Mouse (Mus musculus): ENCODE measurements at regions not wholly inside any gene's neighbourhood (a gene's known extent, or its start where the extent isn't known, plus 50 kb on each side); places are given as distances from the start of the nearest gene placed in this dataset.

GRCm38 (mm10) chrX:140214198-140214849 is 127.7 kb upstream of the Frmpd3 start:
- no peak overlapping the region for H3K27ac ChIP-seq (ENCODE audit: control insufficient read depth, insufficient read depth, low read depth, low read length)
- H3K27me3 ChIP-seq (ENCODE audit: control insufficient read depth, insufficient read depth, low read length) = no peaks in the 10 kb centered on the region
- no peaks in the 10 kb centered on the region for H3K36me3 ChIP-seq (ENCODE audit: control insufficient read depth, insufficient read depth, low read length)
- TF ChIP-seq POLR2A (IDR thresholded peaks at IDR 0.05; ENCODE audit: control insufficient read depth, low read depth, low read length) = no peak
- no peak for TF ChIP-seq CTCF (IDR thresholded peaks at IDR 0.05; ENCODE audit: control insufficient read depth, insufficient read depth, insufficient replicate concordance, low read depth, low read length)
- H3K4me1 ChIP-seq (ENCODE audit: control insufficient read depth, insufficient read depth, low read length) = no peaks in the 10 kb centered on the region
- H3K4me3 ChIP-seq (ENCODE audit: control insufficient read depth, low read depth, low read length) = no peak overlapping the region

GRCm38 (mm10) chrX:140255790-140256189 is 86.3 kb upstream of the Frmpd3 start:
- Histone ChIP-seq H3K36me3 (ENCODE audit: control insufficient read depth, insufficient read depth, low read length) (no peaks in the 10 kb centered on the region), H3K27ac (ENCODE audit: control insufficient read depth, insufficient read depth, low read depth, low read length) (no peak overlapping the region), H3K4me1 (ENCODE audit: control insufficient read depth, insufficient read depth, low read length) (no peaks in the 10 kb centered on the region), H3K4me3 (ENCODE audit: control insufficient read depth, low read depth, low read length) (no peak overlapping the region), H3K27me3 (ENCODE audit: control insufficient read depth, insufficient read depth, low read length) (no peaks in the 10 kb centered on the region)
- no peak for TF ChIP-seq CTCF (IDR thresholded peaks at IDR 0.05; ENCODE audit: control insufficient read depth, insufficient read depth, insufficient replicate concordance, low read depth, low read length)
- TF ChIP-seq POLR2A (IDR thresholded peaks at IDR 0.05; ENCODE audit: control insufficient read depth, low read depth, low read length) = no peak

DNA sequence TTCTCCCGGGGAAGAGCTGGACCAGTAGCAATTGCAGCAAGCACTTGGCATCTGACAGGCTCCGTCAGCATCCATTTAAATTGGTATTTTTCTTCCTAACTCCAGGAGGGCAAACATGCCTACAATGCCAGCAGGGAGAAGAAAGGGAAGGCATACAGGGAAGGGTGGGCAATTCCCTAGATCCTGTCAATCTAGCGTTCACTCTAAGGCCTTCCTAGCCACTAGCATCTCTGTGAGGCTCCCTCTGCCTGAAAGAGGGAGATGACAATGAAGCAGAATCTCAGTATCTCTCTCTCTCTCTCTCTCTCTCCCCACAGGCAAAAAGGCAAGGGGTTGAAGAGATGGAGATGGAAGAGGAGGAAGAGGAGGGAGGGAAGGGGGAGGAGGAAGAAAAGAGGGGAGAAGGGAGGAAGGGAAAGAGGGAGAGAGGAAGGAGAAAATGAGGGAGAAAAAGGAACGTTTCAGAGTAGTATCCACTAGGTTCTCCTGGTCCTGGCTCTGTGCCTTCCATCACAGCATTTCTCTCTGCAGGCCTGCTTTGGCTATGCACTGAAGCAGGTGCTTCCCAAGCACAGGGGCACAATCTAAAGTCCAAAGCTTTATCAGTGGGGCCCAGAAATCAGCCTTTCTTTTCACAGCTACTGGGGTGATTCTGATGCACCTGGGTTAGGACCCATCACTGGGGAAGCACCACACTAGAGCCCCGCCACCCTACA is 72.2 kb upstream of the Frmpd3 start:
- no peak overlapping the region for H3K4me3 ChIP-seq (ENCODE audit: control insufficient read depth, low read depth, low read length)
- no peaks in the 10 kb centered on the region for H3K27me3 ChIP-seq (ENCODE audit: control insufficient read depth, insufficient read depth, low read length)
- no peak for TF ChIP-seq POLR2A (IDR thresholded peaks at IDR 0.05; ENCODE audit: control insufficient read depth, low read depth, low read length)
- no peak for TF ChIP-seq CTCF (IDR thresholded peaks at IDR 0.05; ENCODE audit: control insufficient read depth, insufficient read depth, insufficient replicate concordance, low read depth, low read length)
- H3K36me3 ChIP-seq (ENCODE audit: control insufficient read depth, insufficient read depth, low read length) = no peaks in the 10 kb centered on the region
- no peak overlapping the region for H3K27ac ChIP-seq (ENCODE audit: control insufficient read depth, insufficient read depth, low read depth, low read length)
- no peaks in the 10 kb centered on the region for H3K4me1 ChIP-seq (ENCODE audit: control insufficient read depth, insufficient read depth, low read length)

- peak overlapping the region; percentile 42 for H3K4me3 ChIP-seq (ENCODE audit: control insufficient read depth, low read depth, low read length)
- H3K27ac ChIP-seq (ENCODE audit: control insufficient read depth, insufficient read depth, low read depth, low read length) = no peak overlapping the region
- H3K36me3 ChIP-seq (ENCODE audit: control insufficient read depth, insufficient read depth, low read length) = no peaks in the 10 kb centered on the region
- H3K27me3 ChIP-seq (ENCODE audit: control insufficient read depth, insufficient read depth, low read length) = no peaks in the 10 kb centered on the region
- peaks cover 3% of the 10 kb centered on the region; the same call in 1 of the 2 replicates for H3K4me1 ChIP-seq (ENCODE audit: control insufficient read depth, insufficient read depth, low read length)
- TF ChIP-seq POLR2A (IDR thresholded peaks at IDR 0.05; ENCODE audit: control insufficient read depth, low read depth, low read length) (no peak), CTCF (IDR thresholded peaks at IDR 0.05; ENCODE audit: control insufficient read depth, insufficient read depth, insufficient replicate concordance, low read depth, low read length) (no peak)
Measured at GRCm38 (mm10) chrX:140277327-140277947, 64.6 kb upstream of the Frmpd3 start.

DNA sequence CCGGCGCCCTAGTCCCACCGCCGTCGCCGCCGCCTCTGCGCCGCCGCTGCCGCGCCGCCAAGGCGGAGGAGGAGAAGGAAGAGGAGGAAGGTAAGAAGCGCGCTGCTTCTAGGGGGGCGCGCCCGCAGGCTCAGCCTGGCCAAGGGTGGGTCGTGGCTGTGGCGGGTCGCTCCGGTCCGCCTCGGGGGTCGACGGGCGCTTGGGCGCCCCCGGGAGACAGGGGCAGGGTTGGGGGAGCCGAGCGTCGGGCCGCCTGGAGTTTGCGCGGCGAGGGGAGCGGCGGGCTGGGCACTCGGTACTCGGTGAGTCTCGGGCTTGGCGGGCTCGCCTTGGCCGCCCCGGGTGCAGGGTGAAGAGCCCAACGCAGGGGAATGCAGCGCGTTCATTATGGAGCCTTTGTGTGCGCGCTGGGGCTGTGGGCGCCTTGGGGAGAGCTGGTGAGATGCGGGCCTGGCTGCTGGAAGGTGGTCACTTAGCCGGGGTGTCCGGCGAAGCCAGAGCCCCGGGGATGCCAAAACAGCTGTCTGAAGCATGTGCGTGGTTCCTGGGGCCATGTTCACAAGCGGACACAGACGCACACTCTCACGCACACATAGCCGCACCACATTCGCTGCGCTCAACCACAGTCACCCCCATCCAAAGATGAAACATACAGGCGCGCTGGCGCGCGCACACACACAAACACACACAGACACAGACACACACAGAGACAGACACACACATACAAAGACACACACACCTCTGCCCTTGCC is 63.9 kb upstream of the Frmpd3 start:
- no peak overlapping the region for H3K27ac ChIP-seq (ENCODE audit: control insufficient read depth, insufficient read depth, low read depth, low read length)
- peak overlapping the region; percentile 40 for H3K4me3 ChIP-seq (ENCODE audit: control insufficient read depth, low read depth, low read length)
- H3K27me3 ChIP-seq (ENCODE audit: control insufficient read depth, insufficient read depth, low read length) = no peaks in the 10 kb centered on the region
- no peaks in the 10 kb centered on the region for H3K36me3 ChIP-seq (ENCODE audit: control insufficient read depth, insufficient read depth, low read length)
- H3K4me1 ChIP-seq (ENCODE audit: control insufficient read depth, insufficient read depth, low read length) = peaks cover 3% of the 10 kb centered on the region; the same call in 1 of the 2 replicates
- TF ChIP-seq CTCF (IDR thresholded peaks at IDR 0.05; ENCODE audit: control insufficient read depth, insufficient read depth, insufficient replicate concordance, low read depth, low read length) = no peak
- TF ChIP-seq POLR2A (IDR thresholded peaks at IDR 0.05; ENCODE audit: control insufficient read depth, low read depth, low read length) = no peak

- Histone ChIP-seq H3K4me3 (ENCODE audit: control insufficient read depth, low read depth, low read length) (no peak overlapping the region), H3K27me3 (ENCODE audit: control insufficient read depth, insufficient read depth, low read length) (no peaks in the 10 kb centered on the region), H3K4me1 (ENCODE audit: control insufficient read depth, insufficient read depth, low read length) (peaks cover 3% of the 10 kb centered on the region; the same call in 1 of the 2 replicates), H3K36me3 (ENCODE audit: control insufficient read depth, insufficient read depth, low read length) (no peaks in the 10 kb centered on the region), H3K27ac (ENCODE audit: control insufficient read depth, insufficient read depth, low read depth, low read length) (no peak overlapping the region)
- TF ChIP-seq CTCF (IDR thresholded peaks at IDR 0.05; ENCODE audit: control insufficient read depth, insufficient read depth, insufficient replicate concordance, low read depth, low read length) (no peak), POLR2A (IDR thresholded peaks at IDR 0.05; ENCODE audit: control insufficient read depth, low read depth, low read length) (no peak)
Measured at GRCm38 (mm10) chrX:140279266-140279665, 62.8 kb upstream of the Frmpd3 start.

DNA sequence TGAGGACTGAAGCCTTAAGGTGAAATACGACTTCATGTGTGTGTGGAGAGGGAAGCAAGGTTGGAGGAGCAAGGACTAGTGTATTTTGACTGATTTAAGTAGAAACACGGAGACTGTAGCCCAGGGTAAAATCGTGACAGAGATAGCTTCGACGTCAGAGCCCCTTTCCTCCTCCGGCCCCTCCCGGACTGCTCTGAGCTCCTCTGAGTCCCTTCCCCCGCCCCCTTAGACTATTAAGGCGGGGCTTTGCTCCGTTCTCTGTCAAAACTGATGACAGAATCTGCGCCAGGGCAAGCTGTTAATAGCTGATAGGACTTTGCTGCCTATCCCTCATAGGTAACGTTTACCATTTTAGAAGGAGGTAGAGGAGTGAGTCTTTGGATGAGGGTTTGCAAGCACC is 62.0 kb upstream of the Frmpd3 start:
- H3K36me3 ChIP-seq (ENCODE audit: control insufficient read depth, insufficient read depth, low read length) = no peaks in the 10 kb centered on the region
- peaks cover 3% of the 10 kb centered on the region; the same call in 1 of the 2 replicates for H3K4me1 ChIP-seq (ENCODE audit: control insufficient read depth, insufficient read depth, low read length)
- no peak overlapping the region for H3K4me3 ChIP-seq (ENCODE audit: control insufficient read depth, low read depth, low read length)
- no peaks in the 10 kb centered on the region for H3K27me3 ChIP-seq (ENCODE audit: control insufficient read depth, insufficient read depth, low read length)
- no peak overlapping the region for H3K27ac ChIP-seq (ENCODE audit: control insufficient read depth, insufficient read depth, low read depth, low read length)
- TF ChIP-seq POLR2A (IDR thresholded peaks at IDR 0.05; ENCODE audit: control insufficient read depth, low read depth, low read length) (no peak), CTCF (IDR thresholded peaks at IDR 0.05; ENCODE audit: control insufficient read depth, insufficient read depth, insufficient replicate concordance, low read depth, low read length) (no peak)

Measured in testis, adult 2 months (tissue).